Mouse (Mus musculus): Measurements from ENCODE around the gene Tnfrsf9.
A peak's percentile ranks its signal among the peaks of the same experiment; 100 is the strongest.
"Not testable (repeated sequence)": the region's sequence is repeated elsewhere in the genome, so short reads cannot be mapped to it uniquely, and the experiment has no call there.

Tnfrsf9 gene

GRCm38 (mm10) chr4:150914290-150914733, at the start of gene Tnfrsf9, which contains the start of gene Park7:
Gene Tnfrsf9, plus strand, starts transcription at chr4:150914562.
Gene Park7, minus strand, starts transcription at chr4:150914437.
- DNase-seq (ENCODE audit: low spot score), result peak; percentile 96

GRCm38 (mm10) chr4:150865371-150865770, 49.0 kb upstream of the Tnfrsf9 start:
- DNase-seq (ENCODE audit: low spot score), result no peak

- no peak for DNase-seq (ENCODE audit: low spot score)
Measured at GRCm38 (mm10) chr4:150866069-150866468, 48.3 kb upstream of the Tnfrsf9 start.

- no peak for DNase-seq (ENCODE audit: low spot score)
Measured at GRCm38 (mm10) chr4:150866494-150866893, 47.9 kb upstream of the Tnfrsf9 start.

GRCm38 (mm10) chr4:150868161-150868560, 46.2 kb upstream of the Tnfrsf9 start:
- DNase-seq (ENCODE audit: low spot score), result no peak

GRCm38 (mm10) chr4:150868859-150869258, 45.5 kb upstream of the Tnfrsf9 start:
- no peak for DNase-seq (ENCODE audit: low spot score)

- peak; percentile 21 for DNase-seq (ENCODE audit: low spot score)
Measured at GRCm38 (mm10) chr4:150869276-150870197, 44.8 kb upstream of the Tnfrsf9 start.

- DNase-seq (ENCODE audit: low spot score), result no peak
Measured at GRCm38 (mm10) chr4:150870963-150871391, 43.4 kb upstream of the Tnfrsf9 start.

- peak; percentile 40 for DNase-seq (ENCODE audit: low spot score)
Measured at GRCm38 (mm10) chr4:150871392-150872138, 42.8 kb upstream of the Tnfrsf9 start.

- DNase-seq (ENCODE audit: low spot score), result peak; percentile 75
Measured at GRCm38 (mm10) chr4:150872139-150872651, 42.2 kb upstream of the Tnfrsf9 start.

GRCm38 (mm10) chr4:150872681-150873080, 41.7 kb upstream of the Tnfrsf9 start:
- no peak for DNase-seq (ENCODE audit: low spot score)

- not testable (repeated sequence) for DNase-seq (ENCODE audit: low spot score)
Measured at GRCm38 (mm10) chr4:150874416-150874815, 39.9 kb upstream of the Tnfrsf9 start.

GRCm38 (mm10) chr4:150875393-150875792, 39.0 kb upstream of the Tnfrsf9 start:
- no peak for DNase-seq (ENCODE audit: low spot score)

GRCm38 (mm10) chr4:150879631-150880030, 34.7 kb upstream of the Tnfrsf9 start:
- DNase-seq (ENCODE audit: low spot score), result no peak

- DNase-seq (ENCODE audit: low spot score), result no peak
Measured at GRCm38 (mm10) chr4:150880364-150880763, 34.0 kb upstream of the Tnfrsf9 start.

GRCm38 (mm10) chr4:150882632-150883031, 31.7 kb upstream of the Tnfrsf9 start:
- DNase-seq (ENCODE audit: low spot score), result no peak

- no peak for DNase-seq (ENCODE audit: low spot score)
Measured at GRCm38 (mm10) chr4:150887903-150888302, 26.5 kb upstream of the Tnfrsf9 start.

- DNase-seq (ENCODE audit: low spot score), result no peak
Measured at GRCm38 (mm10) chr4:150888492-150888891, 25.9 kb upstream of the Tnfrsf9 start.

GRCm38 (mm10) chr4:150889273-150889954, 24.9 kb upstream of the Tnfrsf9 start:
- no peak for DNase-seq (ENCODE audit: low spot score)

- no peak for DNase-seq (ENCODE audit: low spot score)
Measured at GRCm38 (mm10) chr4:150889955-150890315, 24.4 kb upstream of the Tnfrsf9 start.

GRCm38 (mm10) chr4:150891308-150891707, 23.1 kb upstream of the Tnfrsf9 start:
- no peak for DNase-seq (ENCODE audit: low spot score)
